Comparison of ENCODE assay signal across 10 mouse cellular contexts in genomic region chr11:68553981-68554471, GRCm38 (mm10). TPM values are rescaled to one million over a fixed set of nuclear protein-coding genes. Genes with fewer than 3 reads are reported as not detected.
DNase-seq lines count a peak whose midpoint lies in the region; ATAC-seq lines count a peak whose summit lies in the region.
"Had no signal": no experiment of that assay in that cellular context is flagged by ENCODE, and none has a peak within 500 bp of the region (broad histone marks: within the 10 kb centered on the region; RNA-seq: fewer than 3 reads in every experiment).

No protein-coding gene starts in this region.

- H3K4me3 ChIP-seq in kidney, embryonic 14.5 days (ENCODE audit: low read length) = no peak overlapping the region
- H3K4me3 ChIP-seq: embryonic facial prominence, embryonic 12.5 days; limb, embryonic 13.5 days had no signal

- no peaks in the 10 kb centered on the region for H3K36me3 ChIP-seq in kidney, embryonic 14.5 days (ENCODE audit: control insufficient read depth, insufficient read depth, low read length)
- no peaks in the 10 kb centered on the region for H3K36me3 ChIP-seq in splenic B cell, adult 2 months (ENCODE audit: control insufficient read depth, insufficient read depth, low read length, poor library complexity, severe bottlenecking)
- H3K36me3 ChIP-seq: embryonic facial prominence, embryonic 12.5 days; limb, embryonic 13.5 days had no signal

- H3K27ac ChIP-seq in kidney, embryonic 14.5 days (ENCODE audit: low read depth, low read length) = no peak overlapping the region
- H3K27ac ChIP-seq: embryonic facial prominence, embryonic 12.5 days; limb, embryonic 13.5 days had no signal

- no peak overlapping the region for H3K9ac ChIP-seq in kidney, embryonic 14.5 days (ENCODE audit: low read depth, low read length)
- H3K9ac ChIP-seq: embryonic facial prominence, embryonic 12.5 days; limb, embryonic 13.5 days had no signal

- peak; percentile 31 for DNase-seq in kidney, adult 18-20 months
- peak; percentile 28 to 49 for DNase-seq in CD8-positive naive resting alpha-beta T cell, adult 2 months (ENCODE audit: low read depth in 2 of 2, low spot score in 2 of 2)
- peak; percentile 65 for DNase-seq in adrenal gland, postnatal 10 days
- peak; percentile 73 to 80 for DNase-seq in heart, postnatal 14 days
- DNase-seq in splenic B cell, adult 2 months (ENCODE audit: low read depth, low spot score) = peak; percentile 42
- DNase-seq in left cerebral cortex, adult 9 months (ENCODE audit: low spot score in 2 of 2) = no peak

- H3K9me3 ChIP-seq in kidney, embryonic 14.5 days (ENCODE audit: control insufficient read depth, low read length) = no peaks in the 10 kb centered on the region
- H3K9me3 ChIP-seq: embryonic facial prominence, embryonic 12.5 days; limb, embryonic 13.5 days had no signal

- H3K4me1 ChIP-seq in kidney, embryonic 14.5 days (ENCODE audit: control insufficient read depth, insufficient read depth, low read length) = no peaks in the 10 kb centered on the region; the same call in 1 of the 2 replicates

- intact Hi-C loops in heart, postnatal 14 days (cut with DNase I) = no loop called here

- 36% methylated on average over 8 of the region's 8 CpGs for WGBS in kidney, embryonic 14.5 days

- no peak overlapping the region for H3K4me2 ChIP-seq in kidney, embryonic 14.5 days (replicated peaks; ENCODE audit: low read depth, low read length)
- H3K4me2 ChIP-seq: embryonic facial prominence, embryonic 12.5 days; limb, embryonic 13.5 days had no signal

- no peaks in the 10 kb centered on the region for H3K27me3 ChIP-seq in kidney, embryonic 14.5 days (ENCODE audit: control insufficient read depth, insufficient read depth, low read length)
- H3K27me3 ChIP-seq in splenic B cell, adult 2 months (ENCODE audit: control insufficient read depth, insufficient read depth, low read length, poor library complexity, severe bottlenecking) = no peaks in the 10 kb centered on the region; the same call in 1 of the 2 replicates

- no peak for ATAC-seq in kidney, embryonic 14.5 days (ENCODE audit: low FRiP score, low TSS enrichment)
- ATAC-seq in activated CD4-positive, CD25-positive, alpha-beta regulatory T cell, adult 4 months = no peak

RNA-seq across cellular contexts. Expression of gene Mfsd6l, which starts 2.0 kb away (rescaled TPM):
- 1.0 and 1.4 TPM in 2 replicates for polyA plus RNA-seq in kidney, embryonic 14.5 days (2014; fragmentation: Nextera tagmentation; extraction: Ambion mirVana)
- under 1 TPM in 1 of 2 experiments, not detected in 1; 0.27 TPM for total RNA-seq in adrenal gland, postnatal 10 days (2021)
- total RNA-seq in heart, postnatal 14 days (2021) = under 1 TPM; 0.24 to 0.43 TPM
- polyA plus RNA-seq in activated CD4-positive, CD25-positive, alpha-beta regulatory T cell, adult 4 months (2017; shearing (Covaris generic)) = not detected

RNA-seq across cellular contexts. Expression of gene Ccdc42, which starts 32.8 kb away (rescaled TPM):
- polyA plus RNA-seq in kidney, embryonic 14.5 days (2014; fragmentation: Nextera tagmentation; extraction: Ambion mirVana) = 2.5 and 3.0 TPM in 2 replicates
- total RNA-seq in adrenal gland, postnatal 10 days (2021) = under 1 TPM in 1 of 2 experiments, not detected in 1; 0.72 TPM
- total RNA-seq in heart, postnatal 14 days (2021) = not detected
- polyA plus RNA-seq in activated CD4-positive, CD25-positive, alpha-beta regulatory T cell, adult 4 months (2017; shearing (Covaris generic)) = not detected

RNA-seq across cellular contexts. Expression of gene Pik3r6, which starts 51.2 kb away (rescaled TPM):
- polyA plus RNA-seq in kidney, embryonic 14.5 days (2014; fragmentation: Nextera tagmentation; extraction: Ambion mirVana) = 2.3 and 3.7 TPM in 2 replicates
- 1 to 10 TPM; 3.6 to 4.7 TPM for total RNA-seq in adrenal gland, postnatal 10 days (2021)
- 1 to 10 TPM; 8.7 to 9.2 TPM for total RNA-seq in heart, postnatal 14 days (2021)
- polyA plus RNA-seq in activated CD4-positive, CD25-positive, alpha-beta regulatory T cell, adult 4 months (2017; shearing (Covaris generic)) = not detected

Comparison
In these comparisons a context has a peak if more than half of its experiments do, and no peak if none do; other contexts are left out.
1. DNase-seq: peak in kidney, adult 18-20 months (single experiment), CD8-positive naive resting alpha-beta T cell, adult 2 months (2 of 2), adrenal gland, postnatal 10 days (single experiment), heart, postnatal 14 days (2 of 2) and splenic B cell, adult 2 months (single experiment); none in left cerebral cortex, adult 9 months (0 of 2).